Mouse (Mus musculus) adrenal gland, postnatal 25 days (tissue): ENCODE measurements around the gene Srgap2. TPM values are rescaled to one million over a fixed set of nuclear protein-coding genes. Genes with fewer than 3 reads are reported as not detected.
A peak's percentile ranks its signal among the peaks of the same experiment; 100 is the strongest.

Source experiments
- DNase-seq: peaks from one replicate; pipeline ENCODE4 v3.0.0; 2021; ENCODE audit warnings: mixed read lengths
- microRNA-seq, 2 experiments: library from miRNA; unstranded; fragments of <30 nt; microRNA quantifications; one replicate each; pipeline ENCODE4 v1.2.0; 2021
- total RNA-seq: library from RNA; stranded (reverse); gene quantifications from 2 replicates; pipeline ENCODE4 v1.2.3, GENCODE M21; 2021

The Srgap2 gene
- total RNA-seq, 1 experiment from 2014 or later: 29.5 TPM

GRCm38 (mm10) chr1:131245926-131246325 is 281.2 kb downstream of the Srgap2 start:
- DNase-seq: peak; percentile 56

GRCm38 (mm10) chr1:131245089-131245856 is 281.9 kb downstream of the Srgap2 start, which contains the start of gene Rassf5:
TSS of gene Rassf5 (minus strand) at chr1:131245258.
- peak; percentile 85 for DNase-seq

- peak; percentile 40 for DNase-seq
These were observed 282.5 kb downstream of the Srgap2 start for GRCm38 (mm10) chr1:131244536-131245088.

- DNase-seq: no peak
These were observed 284.2 kb downstream of the Srgap2 start for GRCm38 (mm10) chr1:131242956-131243355.

GRCm38 (mm10) chr1:131239576-131240193 is 287.5 kb downstream of the Srgap2 start:
- DNase-seq: no peak

- peak; percentile 71 for DNase-seq
These were observed 288.2 kb downstream of the Srgap2 start for GRCm38 (mm10) chr1:131238931-131239381.

GRCm38 (mm10) chr1:131236077-131236476 is 291.1 kb downstream of the Srgap2 start:
- no peak for DNase-seq

Small RNAs within 50 kb of the gene (microRNA-seq; reads per million reads assigned to microRNA genes)
- 0 reads per million in 2 experiments for gene Gm24273

Other genes starting within 250 kb of the Srgap2 start
- 13.2 and 18.5 TPM in 2 replicates for gene Ikbke, start 247.7 kb downstream of the Srgap2 start, total RNA-seq
- gene Fam72a, start 551 bp upstream of the Srgap2 start, total RNA-seq: 1.4 and 1.9 TPM in 2 replicates
- gene Avpr1b, start 71.9 kb upstream of the Srgap2 start, total RNA-seq: not detected in 2 replicates
- 0.43 and 0.52 TPM in 2 replicates for gene Ctse, start 111.0 kb upstream of the Srgap2 start, total RNA-seq
- gene Rab7b, start 161.3 kb upstream of the Srgap2 start, total RNA-seq: 5.0 and 5.4 TPM in 2 replicates
- gene Slc26a9, start 216.7 kb upstream of the Srgap2 start, total RNA-seq: 0.18 TPM in 1 of 2 replicates, not detected in the other